Mouse (Mus musculus) limb, embryonic 15.5 days (tissue): Measurements from ENCODE around the gene Krtap29-1. TPM values are rescaled to one million over a fixed set of nuclear protein-coding genes. Genes with fewer than 3 reads are reported as not detected.

Source experiments
- ATAC-seq: fragments of 200-750 bp; cut with Nextera tagmentation; 2 replicates; pipeline ENCODE4 v1.8.0; 2017; ENCODE audit warnings: low read depth, moderate TSS enrichment; ENCODE audit not compliant: insufficient number of reproducible peaks, low FRiP score, low TSS enrichment
- H3K27ac ChIP-seq: fragments of 300-500 bp; sonication (generic); 2 replicates; pipeline ENCODE4 v1.5.1; 2015; ENCODE audit warnings: moderate library complexity, mild to moderate bottlenecking, inconsistent platforms
- H3K27me3 ChIP-seq: fragments of 300-500 bp; sonication (generic); 2 replicates; pipeline ENCODE4 v1.6.1; 2015; ENCODE audit warnings: inconsistent platforms
- H3K36me3 ChIP-seq: fragments of 300-500 bp; sonication (generic); 2 replicates; pipeline ENCODE4 v1.6.1; 2015; ENCODE audit warnings: inconsistent platforms
- H3K4me1 ChIP-seq: fragments of 300-500 bp; sonication (generic); 2 replicates; pipeline ENCODE4 v1.6.1; 2015; ENCODE audit warnings: inconsistent platforms
- H3K4me2 ChIP-seq: fragments of 300-500 bp; sonication (generic); 2 replicates; pipeline ENCODE4 v1.6.1; 2015; ENCODE audit warnings: mild to moderate bottlenecking, inconsistent platforms
- H3K4me3 ChIP-seq: fragments of 300-500 bp; sonication (generic); 2 replicates; pipeline ENCODE4 v1.5.1; 2015; ENCODE audit warnings: mild to moderate bottlenecking, inconsistent platforms
- H3K9ac ChIP-seq: fragments of 300-500 bp; sonication (generic); 2 replicates; pipeline ENCODE4 v1.6.1; 2015; ENCODE audit warnings: inconsistent platforms
- H3K9me3 ChIP-seq: fragments of 300-500 bp; sonication (generic); 2 replicates; pipeline ENCODE4 v1.6.1; 2016; ENCODE audit warnings: inconsistent platforms
- WGBS: fragments of 180-500 bp; shearing (Covaris S2); methylation state at CpG from one replicate; pipeline ENCODE4 v1.1.7; 2015; 5-methylcytosine and 5-hydroxymethylcytosine counted together
- polyA plus RNA-seq: library from polyadenylated mRNA; unstranded; fragments of >200 nt; fragmentation: Nextera tagmentation; extraction: Ambion mirVana; gene quantifications from 2 replicates; pipeline ENCODE4 v1.2.1, GENCODE M21; 2015

Krtap29-1 gene
- polyA plus RNA-seq, 1 experiment from 2014 or later = not detected

- Histone ChIP-seq H3K9me3 (no peaks in the 10 kb centered on the region), H3K4me1 (peaks cover 5% of the 10 kb centered on the region; the same call in 1 of the 2 replicates), H3K4me3 (no peak within 1 kb of the TSS), H3K27me3 (peaks cover 22% of the 10 kb centered on the region; the same call in 1 of the 2 replicates), H3K4me2 (peak within 1 kb of the TSS; percentile 19; the same call in 1 of the 2 replicates), H3K9ac (no peak within 1 kb of the TSS), H3K27ac (no peak within 1 kb of the TSS), H3K36me3 (no peaks in the 10 kb centered on the region)
- ATAC-seq = no peak
- WGBS = 15% methylated on average over 26 of the region's 26 CpGs
Observed at GRCm38 (mm10) chr11:99993620-99994383, 14.9 kb upstream of the Krtap29-1 start, which contains the start of gene Krtap17-1. Krtap17-1 (minus strand) TSS chr11:99993994.

- Histone ChIP-seq H3K36me3 (no peaks in the 10 kb centered on the region), H3K4me1 (peaks cover 5% of the 10 kb centered on the region; the same call in 1 of the 2 replicates), H3K9me3 (no peaks in the 10 kb centered on the region), H3K9ac (no peak overlapping the region), H3K27ac (no peak overlapping the region), H3K27me3 (peaks cover 21% of the 10 kb centered on the region), H3K4me3 (no peak overlapping the region), H3K4me2 (no peak overlapping the region)
- WGBS = 76% methylated on average over 3 of the region's 3 CpGs
- ATAC-seq = no peak
Observed at GRCm38 (mm10) chr11:99990571-99990970, 11.7 kb upstream of the Krtap29-1 start.

GRCm38 (mm10) chr11:99989881-99990405, 11.1 kb upstream of the Krtap29-1 start:
- no peaks in the 10 kb centered on the region for H3K9me3 ChIP-seq
- 84% methylated on average over 6 of the region's 6 CpGs for whole genome bisulfite sequencing
- peaks cover 5% of the 10 kb centered on the region; the same call in 1 of the 2 replicates for H3K4me1 ChIP-seq
- H3K4me3 ChIP-seq = no peak overlapping the region
- no peaks in the 10 kb centered on the region for H3K36me3 ChIP-seq
- H3K9ac ChIP-seq = no peak overlapping the region
- H3K27ac ChIP-seq = no peak overlapping the region
- peaks cover 24% of the 10 kb centered on the region for H3K27me3 ChIP-seq
- H3K4me2 ChIP-seq = no peak overlapping the region
- no peak for ATAC-seq

GRCm38 (mm10) chr11:99988530-99988929, 9.7 kb upstream of the Krtap29-1 start:
- Histone ChIP-seq H3K4me2 (no peak overlapping the region), H3K36me3 (no peaks in the 10 kb centered on the region), H3K4me1 (peaks cover 2% of the 10 kb centered on the region; the same call in 1 of the 2 replicates), H3K4me3 (no peak overlapping the region), H3K9me3 (no peaks in the 10 kb centered on the region), H3K27me3 (peaks cover 14% of the 10 kb centered on the region), H3K9ac (no peak overlapping the region), H3K27ac (no peak overlapping the region)
- ATAC-seq = no peak
- 81% methylated on average over 3 of the region's 3 CpGs for WGBS

GRCm38 (mm10) chr11:99986180-99986647, 7.4 kb upstream of the Krtap29-1 start, which contains the start of gene Krtap16-1:
Krtap16-1 (minus strand) TSS chr11:99986597.
- Histone ChIP-seq H3K27ac (no peak within 1 kb of the TSS), H3K27me3 (peaks cover 8% of the 10 kb centered on the region; the same call in 1 of the 2 replicates), H3K36me3 (no peaks in the 10 kb centered on the region), H3K9me3 (no peaks in the 10 kb centered on the region), H3K4me2 (no peak within 1 kb of the TSS), H3K4me3 (no peak within 1 kb of the TSS), H3K4me1 (no peaks in the 10 kb centered on the region), H3K9ac (no peak within 1 kb of the TSS)
- no peak for ATAC-seq
- 66% methylated on average over 8 of the region's 8 CpGs for WGBS

DNA sequence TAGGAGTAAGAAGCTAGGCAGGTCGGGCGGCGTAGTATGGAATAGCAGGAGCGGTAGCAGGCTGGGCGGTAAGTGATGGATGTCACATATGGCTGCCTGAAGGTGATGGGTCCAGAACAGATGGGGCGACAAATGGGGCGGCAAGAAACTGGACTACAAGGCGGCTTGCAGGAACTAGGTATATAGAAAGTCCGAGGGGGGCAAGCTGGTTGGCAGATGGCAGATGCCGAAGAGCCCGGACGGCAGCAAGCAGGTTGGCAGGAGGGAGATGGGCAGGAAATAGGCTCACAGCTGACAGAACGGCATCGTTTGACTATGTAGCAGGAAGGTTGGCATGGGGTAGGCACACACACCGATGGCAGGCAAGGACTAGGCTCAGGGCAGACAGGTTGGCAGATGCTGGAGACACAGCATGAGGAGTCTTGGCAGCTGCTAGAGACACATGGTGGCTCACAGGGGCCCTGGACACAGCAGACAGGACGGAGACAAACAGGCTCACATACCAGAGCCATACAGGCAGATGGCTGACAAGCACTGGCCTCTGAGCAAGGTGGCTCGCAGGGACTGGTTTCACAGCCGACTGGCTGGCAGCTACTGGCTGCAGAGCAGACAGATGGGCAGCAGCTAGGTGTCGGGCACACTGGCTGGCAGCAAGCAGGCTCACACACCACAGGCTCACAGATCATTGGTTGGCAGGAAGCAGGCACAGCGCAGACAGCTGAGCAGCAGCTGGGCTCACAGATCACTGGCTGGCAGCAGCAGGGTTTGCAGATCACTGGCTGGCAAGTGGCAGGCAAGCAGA, 6.6 kb upstream of the Krtap29-1 start:
- H3K4me1 ChIP-seq = no peaks in the 10 kb centered on the region
- peaks cover 8% of the 10 kb centered on the region; the same call in 1 of the 2 replicates for H3K27me3 ChIP-seq
- no peak overlapping the region for H3K9ac ChIP-seq
- H3K4me3 ChIP-seq = no peak overlapping the region
- no peak overlapping the region for H3K4me2 ChIP-seq
- no peak overlapping the region for H3K27ac ChIP-seq
- ATAC-seq = no peak
- no peaks in the 10 kb centered on the region for H3K9me3 ChIP-seq
- 75% methylated on average over 20 of the region's 20 CpGs for WGBS
- H3K36me3 ChIP-seq = no peaks in the 10 kb centered on the region

DNA sequence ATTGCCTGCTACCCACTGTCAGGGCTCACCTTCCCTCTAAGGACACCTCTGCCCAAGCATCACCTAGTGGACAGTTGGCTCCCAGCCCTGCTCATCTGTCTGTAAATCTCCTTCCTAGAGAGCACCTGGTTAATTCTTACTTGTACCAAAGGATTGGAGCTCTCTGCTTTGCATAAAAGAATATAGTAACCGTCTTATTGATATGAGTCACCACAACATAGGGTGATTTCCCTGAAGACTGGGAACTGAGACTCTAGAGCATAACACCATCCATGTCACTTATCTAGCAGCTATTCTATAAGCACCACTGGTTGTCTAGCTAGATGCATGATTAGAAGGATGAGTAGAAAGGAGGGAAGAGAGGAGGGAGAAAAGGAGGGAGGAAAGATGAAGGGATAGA, 4.6 kb upstream of the Krtap29-1 start:
- H3K36me3 ChIP-seq = no peaks in the 10 kb centered on the region
- H3K4me1 ChIP-seq = peaks cover under 1% of the 10 kb centered on the region; the same call in 1 of the 2 replicates
- no peaks in the 10 kb centered on the region for H3K9me3 ChIP-seq
- H3K27ac ChIP-seq = no peak overlapping the region
- 82% methylated on average over 1 of the region's 1 CpGs for WGBS
- no peak for ATAC-seq
- no peak overlapping the region for H3K4me3 ChIP-seq
- no peak overlapping the region for H3K4me2 ChIP-seq
- H3K9ac ChIP-seq = no peak overlapping the region
- peaks cover 8% of the 10 kb centered on the region; the same call in 1 of the 2 replicates for H3K27me3 ChIP-seq

DNA sequence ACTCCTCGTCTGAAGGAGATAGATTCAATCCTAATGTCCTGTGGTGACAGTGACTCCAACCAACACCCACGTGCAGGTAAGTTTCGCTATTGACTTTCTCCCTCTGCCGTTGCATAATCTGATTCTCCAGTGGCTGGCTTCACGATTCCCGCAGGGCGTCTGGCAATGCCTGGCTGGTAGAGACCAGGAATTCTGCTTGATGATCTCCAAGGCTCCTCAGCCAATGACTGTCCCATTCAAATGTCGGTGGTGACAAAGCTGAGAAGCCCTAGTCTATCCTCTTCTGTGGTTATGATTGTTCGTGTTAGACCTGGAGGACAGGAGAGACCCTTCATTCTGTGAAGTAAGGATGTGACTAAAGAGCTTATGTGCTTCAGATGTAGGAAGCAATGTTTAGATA, 3.9 kb upstream of the Krtap29-1 start:
- Histone ChIP-seq H3K4me2 (no peak overlapping the region), H3K27me3 (peaks cover 8% of the 10 kb centered on the region; the same call in 1 of the 2 replicates)
- ATAC-seq = no peak

GRCm38 (mm10) chr11:99965961-99966360, 12.9 kb downstream of the Krtap29-1 start:
- H3K27ac ChIP-seq = no peak overlapping the region
- no peak for ATAC-seq
- 10% methylated on average over 2 of the region's 2 CpGs for WGBS

More for the DNA sequence above, 3.9 kb upstream of the Krtap29-1 start:
- H3K4me1 ChIP-seq = peaks cover 7% of the 10 kb centered on the region; the same call in 1 of the 2 replicates
- H3K36me3 ChIP-seq = no peaks in the 10 kb centered on the region
- no peak overlapping the region for H3K27ac ChIP-seq
- 87% methylated on average over 9 of the region's 9 CpGs for WGBS
- H3K4me3 ChIP-seq = no peak overlapping the region
- no peak overlapping the region for H3K9ac ChIP-seq
- no peaks in the 10 kb centered on the region for H3K9me3 ChIP-seq

GRCm38 (mm10) chr11:99964213-99964612, 14.6 kb downstream of the Krtap29-1 start:
- H3K4me1 ChIP-seq = no peaks in the 10 kb centered on the region
- no peak for ATAC-seq
- no peak overlapping the region for H3K4me3 ChIP-seq
- no peak overlapping the region for H3K27ac ChIP-seq
- 45% methylated on average over 6 of the region's 6 CpGs for WGBS
- no peak overlapping the region for H3K9ac ChIP-seq
- no peaks in the 10 kb centered on the region for H3K36me3 ChIP-seq
- no peaks in the 10 kb centered on the region for H3K27me3 ChIP-seq
- H3K4me2 ChIP-seq = no peak overlapping the region
- H3K9me3 ChIP-seq = no peaks in the 10 kb centered on the region

More at GRCm38 (mm10) chr11:99965961-99966360, 12.9 kb downstream of the Krtap29-1 start:
- Histone ChIP-seq H3K27me3 (no peaks in the 10 kb centered on the region), H3K9me3 (no peaks in the 10 kb centered on the region), H3K4me2 (no peak overlapping the region), H3K4me3 (no peak overlapping the region), H3K4me1 (no peaks in the 10 kb centered on the region), H3K9ac (no peak overlapping the region), H3K36me3 (no peaks in the 10 kb centered on the region)

- 80% methylated on average over 2 of the region's 2 CpGs for WGBS
- no peak within 1 kb of the TSS for H3K4me3 ChIP-seq
- H3K36me3 ChIP-seq = no peaks in the 10 kb centered on the region
- no peaks in the 10 kb centered on the region for H3K9me3 ChIP-seq
- no peaks in the 10 kb centered on the region for H3K4me1 ChIP-seq
- ATAC-seq = no peak
- no peak within 1 kb of the TSS for H3K4me2 ChIP-seq
- no peaks in the 10 kb centered on the region for H3K27me3 ChIP-seq
- H3K9ac ChIP-seq = no peak within 1 kb of the TSS
- H3K27ac ChIP-seq = no peak within 1 kb of the TSS
Observed at GRCm38 (mm10) chr11:99948175-99948574, 30.7 kb downstream of the Krtap29-1 start, which contains the start of gene Krtap9-5. Krtap9-5 (plus strand) TSS chr11:99948475.
